Mouse (Mus musculus) left cerebral cortex, adult 11 months (tissue): ENCODE data around the gene Pbx3.

Experiments used
- DNase-seq: peaks from one replicate; pipeline ENCODE4 v3.0.0; 2022; ENCODE audit warnings: low spot score

The Pbx3 gene

GRCm38 (mm10) chr2:34146431-34146830 is 226.5 kb downstream of the Pbx3 start:
- DNase-seq = no peak

- DNase-seq = peak; percentile 63
These were observed 233.3 kb downstream of the Pbx3 start for GRCm38 (mm10) chr2:34139470-34140158.

GRCm38 (mm10) chr2:34135316-34135715 is 237.6 kb downstream of the Pbx3 start:
- no peak for DNase-seq

- DNase-seq = no peak
These were observed 240.2 kb downstream of the Pbx3 start for GRCm38 (mm10) chr2:34132751-34133150.

DNA sequence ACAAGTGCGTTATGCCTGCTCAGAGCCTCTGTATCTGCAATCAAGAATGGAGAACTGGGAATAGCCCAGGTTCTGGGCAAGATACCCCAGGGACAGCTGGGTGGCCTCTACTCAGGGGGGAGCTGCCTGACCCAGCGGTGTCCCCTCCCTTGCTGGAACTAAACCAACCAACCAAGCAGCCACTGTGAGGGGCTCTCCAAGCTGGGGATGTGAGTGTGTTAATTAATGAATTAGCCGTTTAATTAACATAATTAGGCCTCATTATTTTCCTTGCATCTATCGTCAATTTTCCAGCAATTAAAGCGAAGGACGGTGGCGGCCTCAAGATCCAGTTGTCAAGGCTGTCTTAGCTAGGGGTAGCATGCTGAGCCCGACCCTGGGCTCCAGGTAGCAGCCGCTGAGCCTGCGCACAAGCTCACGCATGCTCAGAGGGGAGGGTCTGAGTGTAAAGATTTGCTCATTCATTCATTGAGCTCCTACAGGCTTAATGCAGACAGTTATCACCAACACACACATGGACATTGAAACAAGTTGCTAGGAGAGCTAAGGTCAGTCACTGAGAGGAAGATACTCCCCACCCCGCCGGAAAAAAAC is 243.2 kb downstream of the Pbx3 start:
- DNase-seq = no peak

DNA sequence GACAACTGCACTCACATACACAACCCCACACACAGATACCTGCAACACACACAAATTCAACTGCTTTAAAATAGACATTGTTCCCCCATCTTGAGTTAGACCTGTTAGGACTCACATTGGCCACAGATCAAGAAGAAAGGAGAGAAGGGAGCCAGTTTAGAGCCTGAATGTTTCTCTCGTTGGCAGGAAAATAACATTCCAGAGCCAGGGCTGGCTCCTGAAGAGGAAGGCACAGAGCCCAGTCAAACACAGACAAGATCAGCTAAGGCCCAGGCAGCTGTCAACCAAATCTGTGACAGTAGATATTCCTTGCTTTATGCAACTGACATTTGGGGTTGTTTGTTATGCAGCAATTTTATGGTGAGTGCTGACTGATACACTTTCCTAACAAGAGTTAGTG is 245.1 kb downstream of the Pbx3 start:
- no peak for DNase-seq

- no peak for DNase-seq
These were observed 249.0 kb downstream of the Pbx3 start for GRCm38 (mm10) chr2:34123896-34124295.
